Mouse (Mus musculus): ENCODE data around the gene Creb3l1.
A peak's percentile ranks its signal among the peaks of the same experiment; 100 is the strongest.

Gene Creb3l1

DNA sequence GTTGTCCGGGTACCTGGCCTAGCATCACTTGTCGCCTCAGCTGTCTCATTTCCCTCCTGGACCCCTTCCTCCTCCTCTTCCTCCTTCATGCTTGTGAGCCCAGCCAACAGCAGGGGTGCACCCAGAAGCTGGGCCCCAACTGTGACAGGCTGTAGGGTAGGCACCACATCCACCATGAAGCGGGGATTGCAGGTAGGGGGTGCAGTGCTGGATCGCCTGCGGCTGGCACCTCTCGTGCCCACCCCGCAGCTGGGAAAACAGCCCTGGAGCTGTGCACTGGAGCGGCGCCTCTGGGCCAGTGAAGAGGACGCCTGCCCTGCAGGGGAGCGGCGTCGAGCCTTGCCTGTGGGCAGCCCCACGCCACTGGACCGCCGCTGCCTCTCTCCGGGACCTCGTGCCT is 78.8 kb downstream of the Creb3l1 start, which contains the start of gene Gm9821:
Gene Gm9821 (plus strand): TSS at position 221 of the 400 bp plus-strand sequence.
- DNase-seq (ENCODE audit: low spot score in 2 of 2) = no peak

DNA sequence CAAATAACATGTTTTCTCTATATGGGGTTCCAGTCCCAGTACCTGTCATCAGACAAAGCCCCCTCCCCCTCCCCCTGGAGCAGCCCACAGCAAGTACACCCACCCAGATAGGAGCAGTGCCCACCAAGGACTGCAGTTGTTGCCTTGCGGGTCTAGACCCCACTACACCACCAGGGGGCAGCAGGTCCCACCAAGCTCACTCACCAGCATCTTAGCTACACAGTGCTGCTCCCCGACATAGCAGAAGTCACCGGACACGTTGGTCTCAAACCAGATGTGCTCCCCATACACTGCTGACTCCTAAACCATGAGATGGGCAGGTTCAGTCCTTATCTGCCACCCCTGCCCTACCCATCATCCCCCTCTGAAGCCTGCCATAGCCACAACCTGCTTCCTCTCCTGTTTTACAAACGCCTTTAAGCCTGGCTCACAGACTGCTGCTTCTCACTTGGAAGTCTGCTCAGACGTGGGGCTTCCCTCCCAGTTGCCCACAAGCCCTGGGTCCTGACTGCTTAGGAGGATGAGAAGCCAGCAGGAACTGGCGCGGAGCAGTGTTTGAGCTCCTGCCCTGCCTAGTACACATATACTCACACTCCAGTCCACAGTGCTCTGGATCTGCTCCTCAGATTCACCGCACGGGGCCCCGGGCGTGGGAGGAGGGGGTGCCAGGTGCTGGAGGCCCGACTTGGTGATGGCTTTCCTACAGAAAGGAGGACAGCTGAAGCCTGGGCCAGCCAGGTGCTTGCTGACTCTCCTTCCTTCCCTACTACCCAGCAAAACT is 79.9 kb downstream of the Creb3l1 start:
- peak in 1 of 2 experiments; percentile 78 for DNase-seq (ENCODE audit: low spot score in 2 of 2)

DNA sequence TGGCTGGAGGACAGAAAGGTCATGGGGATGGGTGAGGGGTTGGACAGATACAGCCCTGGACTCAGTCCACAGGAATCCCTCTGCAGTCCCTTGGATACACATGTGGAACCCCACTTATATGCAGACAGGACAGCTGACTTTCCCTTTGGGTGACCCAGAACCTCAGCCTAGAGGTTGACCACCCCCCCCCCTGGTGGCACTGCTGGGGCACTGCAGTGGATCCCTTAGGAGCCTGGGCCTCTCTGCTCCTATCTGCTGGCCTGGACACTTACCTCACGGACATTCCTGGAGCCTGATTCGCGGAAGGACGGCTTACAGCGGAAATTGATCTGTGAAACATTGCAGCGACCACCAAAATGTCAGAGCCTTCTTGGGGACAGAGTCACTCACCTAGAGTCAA is 81.9 kb downstream of the Creb3l1 start:
- no peak for DNase-seq (ENCODE audit: low spot score in 2 of 2)

GRCm38 (mm10) chr2:91939303-91939935 is 84.9 kb downstream of the Creb3l1 start:
- DNase-seq (ENCODE audit: low spot score in 2 of 2) = no peak

DNA sequence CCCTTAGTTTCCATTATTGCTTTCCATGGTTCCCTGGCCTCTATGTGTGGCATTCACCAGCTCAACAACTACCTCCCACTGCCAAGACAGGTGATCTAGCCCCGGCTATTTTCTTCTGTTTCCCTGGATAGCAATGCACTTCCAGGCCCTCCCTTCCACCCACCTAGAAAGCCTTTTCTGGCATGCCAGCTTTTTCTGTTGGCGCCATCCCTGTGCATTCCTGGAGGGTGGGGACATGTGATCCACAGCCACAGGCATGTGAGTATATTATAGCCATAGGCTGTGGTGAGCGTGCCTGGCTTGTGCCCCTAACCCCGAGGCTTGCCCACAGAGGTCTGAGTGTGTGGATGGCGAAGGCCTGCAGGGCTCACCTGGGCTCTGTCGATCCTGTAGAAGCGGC is 88.1 kb downstream of the Creb3l1 start:
- DNase-seq (ENCODE audit: low spot score in 2 of 2) = no peak

DNA sequence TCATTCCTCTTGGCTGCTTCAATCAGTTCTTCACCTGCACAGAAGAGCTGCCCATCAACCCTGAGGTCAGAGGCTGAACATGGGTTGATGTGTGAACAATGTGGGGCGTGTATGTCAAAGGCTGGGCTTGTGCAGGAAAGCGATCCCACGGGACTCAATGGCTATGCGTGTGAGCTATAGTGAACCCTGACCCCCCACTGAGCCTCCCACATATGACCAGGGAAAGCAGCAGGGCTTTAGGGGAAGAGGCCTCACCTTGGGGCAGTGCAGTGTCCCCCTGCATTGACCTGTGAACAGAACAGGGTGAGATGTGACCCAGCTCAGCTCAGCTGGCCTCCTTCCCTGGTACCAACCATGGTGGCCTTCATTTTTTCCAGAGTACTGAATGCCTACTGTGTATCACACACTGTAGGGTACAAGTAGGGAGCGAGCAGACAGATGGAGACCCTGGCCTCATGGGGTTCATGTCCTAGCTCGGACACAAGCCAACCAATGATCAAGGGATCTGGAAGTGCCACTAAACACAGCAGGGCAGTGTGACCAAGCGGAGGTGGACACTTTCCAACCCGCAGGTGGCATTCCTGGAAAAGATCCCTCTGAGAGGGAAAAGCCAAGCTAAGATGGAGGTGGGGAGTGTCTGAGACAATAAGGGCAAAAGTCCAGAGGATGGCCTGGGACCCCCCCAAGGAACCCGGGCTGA is 89.3 kb downstream of the Creb3l1 start:
- no peak for DNase-seq (ENCODE audit: low spot score in 2 of 2)

- DNase-seq (ENCODE audit: low spot score in 2 of 2) = no peak
These were observed 90.3 kb downstream of the Creb3l1 start for GRCm38 (mm10) chr2:91934016-91934415.

GRCm38 (mm10) chr2:91933471-91933870 is 90.8 kb downstream of the Creb3l1 start:
- DNase-seq (ENCODE audit: low spot score in 2 of 2) = no peak

- no peak for DNase-seq (ENCODE audit: low spot score in 2 of 2)
These were observed 91.5 kb downstream of the Creb3l1 start for GRCm38 (mm10) chr2:91932737-91933350.
